9 mouse cellular contexts compared by ENCODE assay signal in genomic region chr17:26977354-26977753, GRCm38 (mm10). TPM values are rescaled to one million over a fixed set of nuclear protein-coding genes. Genes with fewer than 3 reads are reported as not detected.
DNase-seq lines count a peak whose midpoint lies in the region; ATAC-seq and TF ChIP-seq lines count a peak whose summit lies in the region.
"Not testable (repeated sequence)": the region's sequence is repeated elsewhere in the genome, so short reads cannot be mapped to it uniquely, and the experiment has no call there.
"Had no signal": no experiment of that assay in that cellular context is flagged by ENCODE, and none has a peak within 500 bp of the region (broad histone marks: within the 10 kb centered on the region; RNA-seq: fewer than 3 reads in every experiment).

No protein-coding gene starts in this region.

- H3K4me1 ChIP-seq in E14TG2a.4 (replicated peaks; ENCODE audit: low read depth, low read length) (peaks cover 40% of the 10 kb centered on the region), MEL (ENCODE audit: control insufficient read depth in 1 of 2, insufficient read depth in 2 of 2, low read length in 2 of 2) (peaks cover 8 to 47% of the 10 kb centered on the region in 2 experiments)
- not testable (repeated sequence) for H3K4me1 ChIP-seq in liver, embryonic 14.5 days (replicated peaks; ENCODE audit: control insufficient read depth in 2 of 2, insufficient read depth in 2 of 2, low read length in 1 of 2); lung, postnatal 0 days (ENCODE audit: insufficient read depth, low read depth, low read length)

- 76% methylated on average over 6 of the region's 6 CpGs for WGBS in liver, embryonic 14.5 days (ENCODE audit: insufficient replicate concordance)
- 87% methylated on average over 6 of the region's 6 CpGs for WGBS in lung, postnatal 0 days

- H3K36me3 ChIP-seq in E14TG2a.4 (ENCODE audit: insufficient read depth, low read length) = peaks cover 71% of the 10 kb centered on the region
- H3K36me3 ChIP-seq in MEL (ENCODE audit: control insufficient read depth in 1 of 2, insufficient read depth in 2 of 2, low read length in 2 of 2) = peaks cover 3 to 48% of the 10 kb centered on the region in 2 experiments; a peak in 3 of 4 replicates
- peaks cover 13% of the 10 kb centered on the region for H3K36me3 ChIP-seq in liver, embryonic 14.5 days (replicated peaks; ENCODE audit: control insufficient read depth, insufficient read depth, low read depth)
- H3K36me3 ChIP-seq in lung, postnatal 0 days (ENCODE audit: insufficient read depth, low read length); splenic B cell, adult 2 months (ENCODE audit: control insufficient read depth, insufficient read depth, low read length, poor library complexity, severe bottlenecking): not testable (repeated sequence)

- not testable (repeated sequence) for TF ChIP-seq POLR2A in MEL (IDR thresholded peaks at IDR 0.05; ENCODE audit: control insufficient read depth in 1 of 2, insufficient read depth in 1 of 2, low read depth in 1 of 2, low read length in 2 of 2, poor library complexity in 1 of 2)

- H3K27me3 ChIP-seq in E14TG2a.4 (ENCODE audit: insufficient read depth, low read length); MEL (ENCODE audit: control insufficient read depth in 1 of 2, insufficient read depth in 2 of 2, low read length in 2 of 2); liver, embryonic 14.5 days (ENCODE audit: control insufficient read depth, insufficient read depth, low read length); lung, postnatal 0 days (replicated peaks; ENCODE audit: insufficient read depth, low read length); splenic B cell, adult 2 months (ENCODE audit: control insufficient read depth, insufficient read depth, low read length, poor library complexity, severe bottlenecking): not testable (repeated sequence)

- not testable (repeated sequence) for TF ChIP-seq EP300 in MEL (IDR thresholded peaks at IDR 0.05; ENCODE audit: low read depth in 1 of 2, low read length in 2 of 2); liver, embryonic 14.5 days (IDR thresholded peaks at IDR 0.05; ENCODE audit: low read depth); lung, postnatal 0 days (IDR thresholded peaks at IDR 0.05)

- peak; percentile 37 for TF ChIP-seq CTCF in E14TG2a.4 (conservative IDR thresholded peaks at IDR 0.05; ENCODE audit: low read length)
- peak in 2 of 3 experiments; percentile 14 to 18; a peak in 2 of 6 replicates for TF ChIP-seq CTCF in MEL (IDR thresholded peaks at IDR 0.05 in 2 of 3, conservative IDR thresholded peaks at IDR 0.05 in 1 of 3; ENCODE audit: control insufficient read depth in 1 of 3, insufficient read depth in 1 of 3, low read depth in 2 of 3, low read length in 3 of 3, poor library complexity in 1 of 3, severe bottlenecking in 1 of 3)
- peak; percentile 17; the same call in 1 of the 2 replicates for TF ChIP-seq CTCF in liver, embryonic 14.5 days (IDR thresholded peaks at IDR 0.05; ENCODE audit: low read depth)
- peak; percentile 28 for TF ChIP-seq CTCF in lung, postnatal 0 days (IDR thresholded peaks at IDR 0.05)

- not testable (repeated sequence) for H3K9ac ChIP-seq in MEL (ENCODE audit: control insufficient read depth, low read depth, low read length, poor library complexity, severe bottlenecking); liver, embryonic 14.5 days (replicated peaks); lung, postnatal 0 days (replicated peaks; ENCODE audit: low read depth)

- not testable (repeated sequence) for ATAC-seq in liver, embryonic 14.5 days (ENCODE audit: insufficient read depth); lung, postnatal 0 days

- DNase-seq in 416B (ENCODE audit: low read depth) (peak; percentile 49), ZHBTc4 (ENCODE audit: low read depth, low spot score) (peak; percentile 44)
- DNase-seq in MEL (ENCODE audit: low read depth, low spot score); liver, embryonic 14.5 days (ENCODE audit: low read depth in 3 of 3, low spot score in 3 of 3); lung, postnatal 0 days (ENCODE audit: low spot score): not testable (repeated sequence)
- peak; percentile 47 for DNase-seq in induced T-regulatory cell, adult 2 months (ENCODE audit: low read depth)
- peak; percentile 48 for DNase-seq in splenic B cell, adult 2 months (ENCODE audit: low read depth, low spot score)

- not testable (repeated sequence) for H3K4me2 ChIP-seq in liver, embryonic 14.5 days (ENCODE audit: low read depth); lung, postnatal 0 days (replicated peaks; ENCODE audit: low read depth, low read length)

- not testable (repeated sequence) for H3K27ac ChIP-seq in MEL (ENCODE audit: control insufficient read depth, low read depth, low read length); liver, embryonic 14.5 days; lung, postnatal 0 days (ENCODE audit: low read length)

- TF ChIP-seq RAD21 in MEL (IDR thresholded peaks at IDR 0.05; ENCODE audit: low read depth, low read length) = not testable (repeated sequence)

- peaks cover 36% of the 10 kb centered on the region for H3K79me2 ChIP-seq in MEL (ENCODE audit: control insufficient read depth, insufficient read depth, low read length, poor library complexity)

- H3K4me3 ChIP-seq in E14TG2a.4 (replicated peaks; ENCODE audit: low read length); MEL (ENCODE audit: control insufficient read depth in 1 of 2, insufficient read depth in 1 of 2, low read depth in 2 of 2, low read length in 2 of 2); liver, embryonic 14.5 days (ENCODE audit: insufficient read depth in 1 of 2, low read depth in 2 of 2, low read length in 2 of 2); lung, postnatal 0 days (ENCODE audit: low read depth, low read length): not testable (repeated sequence)

- H3K9me3 ChIP-seq in E14TG2a.4 (ENCODE audit: low read length); MEL (replicated peaks; ENCODE audit: insufficient read depth, low read length); liver, embryonic 14.5 days (ENCODE audit: control insufficient read depth, low read length); lung, postnatal 0 days (ENCODE audit: low read length): not testable (repeated sequence)

RNA-seq across cellular contexts. Expression of gene Zbtb9, which starts 4.4 kb away (rescaled TPM):
- 10.9 and 13.4 TPM in 2 replicates for total RNA-seq in MEL (2012; rRNA removed)
- polyA plus RNA-seq in MEL (2012; ENCODE audit: insufficient read depth in 1 of 2, insufficient read length in 2 of 2, low read depth in 1 of 2, low replicate concordance in 2 of 2, missing spikeins in 1 of 2) = 10 to 100 TPM in 1 of 2 experiments, not detected in 1; 10.7 TPM
- polyA plus RNA-seq in liver, embryonic 14.5 days (2012; rRNA removed) = 3.1 and 4.0 TPM in 2 replicates
- polyA plus RNA-seq in liver, embryonic 14.5 days (2014; fragmentation: Nextera tagmentation; extraction: Ambion mirVana) = 2.6 and 3.4 TPM in 2 replicates
- polyA plus RNA-seq in lung, postnatal 0 days (2015; fragmentation: Nextera tagmentation; extraction: Ambion mirVana) = 9.3 and 9.9 TPM in 2 replicates

RNA-seq across cellular contexts. Expression of gene Syngap1, which starts 36.3 kb away (rescaled TPM):
- 2.7 TPM in 2 replicates for total RNA-seq in MEL (2012; rRNA removed)
- 10 to 100 TPM in 1 of 2 experiments, not detected in 1; 24.6 TPM for polyA plus RNA-seq in MEL (2012; ENCODE audit: insufficient read depth in 1 of 2, insufficient read length in 2 of 2, low read depth in 1 of 2, low replicate concordance in 2 of 2, missing spikeins in 1 of 2)
- polyA plus RNA-seq in liver, embryonic 14.5 days (2012; rRNA removed) = 3.4 TPM in 2 replicates
- polyA plus RNA-seq in liver, embryonic 14.5 days (2014; fragmentation: Nextera tagmentation; extraction: Ambion mirVana) = 0.08 and 0.13 TPM in 2 replicates
- polyA plus RNA-seq in lung, postnatal 0 days (2015; fragmentation: Nextera tagmentation; extraction: Ambion mirVana) = 1.0 and 1.4 TPM in 2 replicates
- polyA plus RNA-seq: inflammation-experienced regulatory T-cells, adult 6 months had no signal

RNA-seq across cellular contexts. Expression of gene Cuta, which starts 38.0 kb away (rescaled TPM):
- 54.2 and 66.8 TPM in 2 replicates for total RNA-seq in MEL (2012; rRNA removed)
- polyA plus RNA-seq in MEL (2012; ENCODE audit: insufficient read depth in 1 of 2, insufficient read length in 2 of 2, low read depth in 1 of 2, low replicate concordance in 2 of 2, missing spikeins in 1 of 2) = 100 to 1,000 TPM in 1 of 2 experiments, not detected in 1; 220 TPM
- polyA plus RNA-seq in liver, embryonic 14.5 days (2012; rRNA removed) = 53.0 and 53.5 TPM in 2 replicates
- 82.5 and 86.8 TPM in 2 replicates for polyA plus RNA-seq in liver, embryonic 14.5 days (2014; fragmentation: Nextera tagmentation; extraction: Ambion mirVana)
- 179 and 180 TPM in 2 replicates for polyA plus RNA-seq in lung, postnatal 0 days (2015; fragmentation: Nextera tagmentation; extraction: Ambion mirVana)

RNA-seq across cellular contexts. Expression of gene Phf1, which starts 44.5 kb away (rescaled TPM):
- total RNA-seq in MEL (2012; rRNA removed) = 2.9 and 3.0 TPM in 2 replicates
- polyA plus RNA-seq in MEL (2012; ENCODE audit: insufficient read depth in 1 of 2, insufficient read length in 2 of 2, low read depth in 1 of 2, low replicate concordance in 2 of 2, missing spikeins in 1 of 2) = 1 to 10 TPM in 1 of 2 experiments, not detected in 1; 9.5 TPM
- polyA plus RNA-seq in liver, embryonic 14.5 days (2012; rRNA removed) = 6.3 and 6.4 TPM in 2 replicates
- polyA plus RNA-seq in liver, embryonic 14.5 days (2014; fragmentation: Nextera tagmentation; extraction: Ambion mirVana) = 0.94 and 1.7 TPM in 2 replicates
- polyA plus RNA-seq in lung, postnatal 0 days (2015; fragmentation: Nextera tagmentation; extraction: Ambion mirVana) = 15.2 and 16.2 TPM in 2 replicates

RNA-seq across cellular contexts. Expression of gene Bak1, which starts 51.5 kb away (rescaled TPM):
- total RNA-seq in MEL (2012; rRNA removed) = 66.8 and 75.4 TPM in 2 replicates
- 100 to 1,000 TPM in 1 of 2 experiments, not detected in 1; 150 TPM for polyA plus RNA-seq in MEL (2012; ENCODE audit: insufficient read depth in 1 of 2, insufficient read length in 2 of 2, low read depth in 1 of 2, low replicate concordance in 2 of 2, missing spikeins in 1 of 2)
- 16.1 and 17.3 TPM in 2 replicates for polyA plus RNA-seq in liver, embryonic 14.5 days (2012; rRNA removed)
- polyA plus RNA-seq in liver, embryonic 14.5 days (2014; fragmentation: Nextera tagmentation; extraction: Ambion mirVana) = 5.4 and 5.8 TPM in 2 replicates
- 3.8 and 4.0 TPM in 2 replicates for polyA plus RNA-seq in lung, postnatal 0 days (2015; fragmentation: Nextera tagmentation; extraction: Ambion mirVana)
